Mouse (Mus musculus) limb, embryonic 15.5 days (tissue): ENCODE data around the gene Gm21970. TPM values are rescaled to one million over a fixed set of nuclear protein-coding genes. Genes with fewer than 3 reads are reported as not detected.

ENCODE experiments used
- ATAC-seq: fragments of 200-750 bp; cut with Nextera tagmentation; 2 replicates; pipeline ENCODE4 v1.8.0; 2017; ENCODE audit warnings: low read depth, moderate TSS enrichment; ENCODE audit not compliant: insufficient number of reproducible peaks, low FRiP score, low TSS enrichment
- H3K27ac ChIP-seq: fragments of 300-500 bp; sonication (generic); 2 replicates; pipeline ENCODE4 v1.5.1; 2015; ENCODE audit warnings: moderate library complexity, mild to moderate bottlenecking, inconsistent platforms
- H3K27me3 ChIP-seq: fragments of 300-500 bp; sonication (generic); 2 replicates; pipeline ENCODE4 v1.6.1; 2015; ENCODE audit warnings: inconsistent platforms
- H3K36me3 ChIP-seq: fragments of 300-500 bp; sonication (generic); 2 replicates; pipeline ENCODE4 v1.6.1; 2015; ENCODE audit warnings: inconsistent platforms
- H3K4me1 ChIP-seq: fragments of 300-500 bp; sonication (generic); 2 replicates; pipeline ENCODE4 v1.6.1; 2015; ENCODE audit warnings: inconsistent platforms
- H3K4me2 ChIP-seq: fragments of 300-500 bp; sonication (generic); 2 replicates; pipeline ENCODE4 v1.6.1; 2015; ENCODE audit warnings: mild to moderate bottlenecking, inconsistent platforms
- H3K4me3 ChIP-seq: fragments of 300-500 bp; sonication (generic); 2 replicates; pipeline ENCODE4 v1.5.1; 2015; ENCODE audit warnings: mild to moderate bottlenecking, inconsistent platforms
- H3K9ac ChIP-seq: fragments of 300-500 bp; sonication (generic); 2 replicates; pipeline ENCODE4 v1.6.1; 2015; ENCODE audit warnings: inconsistent platforms
- H3K9me3 ChIP-seq: fragments of 300-500 bp; sonication (generic); 2 replicates; pipeline ENCODE4 v1.6.1; 2016; ENCODE audit warnings: inconsistent platforms
- WGBS: fragments of 180-500 bp; shearing (Covaris S2); methylation state at CpG from one replicate; pipeline ENCODE4 v1.1.7; 2015; 5-methylcytosine and 5-hydroxymethylcytosine counted together
- polyA plus RNA-seq: library from polyadenylated mRNA; unstranded; fragments of >200 nt; fragmentation: Nextera tagmentation; extraction: Ambion mirVana; gene quantifications from 2 replicates; pipeline ENCODE4 v1.2.1, GENCODE M21; 2015

The Gm21970 gene
- polyA plus RNA-seq, 1 experiment from 2014 or later: not detected

GRCm38 (mm10) chr16:91404828-91405577 lies 13.5 kb downstream of the Gm21970 start:
- Histone ChIP-seq H3K27me3 (no peaks in the 10 kb centered on the region), H3K36me3 (peaks cover 13% of the 10 kb centered on the region), H3K27ac (no peak overlapping the region), H3K9ac (no peak overlapping the region), H3K9me3 (no peaks in the 10 kb centered on the region), H3K4me3 (no peak overlapping the region), H3K4me2 (no peak overlapping the region), H3K4me1 (peaks cover 32% of the 10 kb centered on the region)
- ATAC-seq: no peak
- 75% methylated on average over 10 of the region's 10 CpGs for WGBS

DNA sequence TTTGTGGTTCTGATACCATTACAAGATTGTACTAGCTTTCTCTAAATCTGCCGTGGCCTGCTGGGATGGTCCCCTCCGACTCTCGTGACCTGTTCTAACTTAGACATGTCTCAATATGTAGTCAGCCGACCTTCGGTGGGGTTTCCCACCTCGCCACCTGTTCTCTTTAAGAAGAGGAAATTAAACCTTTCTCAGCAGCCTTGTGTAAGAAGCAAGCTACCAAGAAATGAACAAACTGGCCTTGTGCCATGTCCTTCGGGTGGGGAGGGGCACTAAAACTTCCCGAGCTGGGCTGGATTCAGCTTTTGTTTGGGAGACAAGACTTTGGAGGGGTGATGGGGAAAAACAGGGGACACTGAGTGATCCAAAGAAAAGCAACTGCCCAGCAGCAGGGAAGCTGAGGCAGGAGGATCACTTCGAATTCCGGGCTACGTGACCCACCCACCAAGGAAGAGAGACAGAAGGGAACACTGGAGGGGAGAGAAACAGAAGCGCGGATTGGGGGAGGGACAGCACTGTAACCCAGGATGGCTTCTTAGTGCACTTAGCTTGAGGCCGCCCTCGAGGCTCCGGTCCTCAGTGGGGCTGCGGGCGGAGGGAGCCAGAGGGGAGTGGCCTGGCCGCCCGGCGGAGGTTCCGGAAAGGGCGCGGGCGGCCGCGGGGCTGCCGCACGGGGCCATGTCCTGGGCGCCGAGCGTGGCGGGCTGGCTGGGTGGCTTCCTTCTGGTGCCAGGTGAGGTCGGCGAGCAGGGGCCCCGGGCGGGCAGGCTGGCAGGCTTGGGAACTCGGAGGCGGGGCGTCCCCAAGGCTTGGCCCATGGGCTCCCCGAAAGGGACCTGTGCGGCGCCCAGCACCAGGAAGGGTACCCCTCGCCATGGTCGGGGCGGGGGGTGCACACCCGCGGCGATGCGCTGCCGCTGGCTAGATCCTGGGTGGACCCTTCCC lies 14.4 kb downstream of the Gm21970 start, which contains the start of gene Il10rb:
TSS of gene Il10rb (plus strand) at position 525 of the 945 bp plus-strand sequence.
- Histone ChIP-seq H3K4me1 (peaks cover 29% of the 10 kb centered on the region), H3K4me2 (peak within 1 kb of the TSS; percentile 91), H3K4me3 (peak within 1 kb of the TSS; percentile 75), H3K36me3 (peaks cover 13% of the 10 kb centered on the region), H3K27me3 (no peaks in the 10 kb centered on the region), H3K27ac (peak within 1 kb of the TSS; percentile 85), H3K9me3 (no peaks in the 10 kb centered on the region), H3K9ac (peak within 1 kb of the TSS; percentile 47)
- WGBS: 3% methylated on average over 39 of the region's 51 CpGs
- peak; percentile 66 for ATAC-seq

GRCm38 (mm10) chr16:91406585-91407220 lies 15.2 kb downstream of the Gm21970 start:
- under 1% methylated on average over 13 of the region's 13 CpGs for WGBS
- peak overlapping the region; percentile 85 for H3K27ac ChIP-seq
- peak; percentile 2; the same call in 1 of the 2 replicates for ATAC-seq

DNA sequence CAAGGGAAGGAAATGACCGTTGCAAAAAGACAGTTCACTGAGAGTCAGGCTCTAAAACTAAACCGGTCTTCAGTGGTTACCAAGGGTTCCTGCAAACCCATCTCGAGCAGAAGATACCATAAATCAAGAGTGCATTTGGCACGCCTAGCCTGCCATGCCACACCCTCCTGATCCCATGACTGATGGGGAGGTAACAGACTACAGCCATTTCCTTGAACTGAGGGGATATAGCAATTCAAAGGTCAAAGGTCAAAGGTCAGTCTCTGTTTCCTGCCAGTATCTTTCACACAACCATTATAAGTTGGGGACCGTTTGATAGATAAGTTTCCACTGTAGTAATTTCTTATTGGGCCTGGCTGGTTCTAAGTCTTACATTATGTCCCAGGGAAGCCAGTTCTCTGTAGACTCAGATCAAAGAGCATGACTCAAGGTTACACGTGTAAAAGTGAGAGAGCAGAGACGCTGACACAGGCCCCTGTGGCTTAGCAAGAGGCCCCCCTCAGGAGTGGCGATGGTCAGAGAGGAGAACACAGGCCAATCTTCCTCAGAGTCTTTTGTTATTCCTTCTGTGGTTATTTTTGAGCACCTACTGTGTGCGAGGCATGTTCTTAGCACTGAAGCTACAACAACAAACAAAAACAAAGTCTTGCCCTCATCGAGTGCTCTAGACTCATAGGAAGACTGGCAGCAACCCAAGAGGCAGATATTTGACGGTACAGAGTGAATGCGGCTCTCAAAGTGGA lies 21.8 kb downstream of the Gm21970 start:
- Histone ChIP-seq H3K4me3 (no peak overlapping the region), H3K9ac (no peak overlapping the region), H3K4me2 (no peak overlapping the region), H3K9me3 (no peaks in the 10 kb centered on the region), H3K27me3 (no peaks in the 10 kb centered on the region), H3K36me3 (peaks cover 29% of the 10 kb centered on the region), H3K27ac (no peak overlapping the region), H3K4me1 (peaks cover 3% of the 10 kb centered on the region; the same call in 1 of the 2 replicates)
- WGBS: 45% methylated on average over 12 of the region's 12 CpGs
- ATAC-seq: no peak

More at GRCm38 (mm10) chr16:91406585-91407220, 15.2 kb downstream of the Gm21970 start:
- H3K36me3 ChIP-seq: peaks cover 13% of the 10 kb centered on the region
- peak overlapping the region; percentile 91 for H3K4me2 ChIP-seq
- H3K4me1 ChIP-seq: peaks cover 26% of the 10 kb centered on the region
- no peaks in the 10 kb centered on the region for H3K27me3 ChIP-seq
- peak overlapping the region; percentile 75 for H3K4me3 ChIP-seq
- H3K9ac ChIP-seq: peak overlapping the region; percentile 47
- no peaks in the 10 kb centered on the region for H3K9me3 ChIP-seq

GRCm38 (mm10) chr16:91415391-91416189 lies 24.1 kb downstream of the Gm21970 start:
- Histone ChIP-seq H3K4me2 (no peak overlapping the region), H3K27ac (no peak overlapping the region), H3K36me3 (peaks cover 46% of the 10 kb centered on the region), H3K9me3 (no peaks in the 10 kb centered on the region), H3K9ac (no peak overlapping the region), H3K4me3 (no peak overlapping the region), H3K4me1 (peaks cover 3% of the 10 kb centered on the region; the same call in 1 of the 2 replicates), H3K27me3 (no peaks in the 10 kb centered on the region)
- ATAC-seq: no peak
- WGBS: 86% methylated on average over 9 of the region's 9 CpGs

GRCm38 (mm10) chr16:91416357-91416756 lies 24.8 kb downstream of the Gm21970 start:
- H3K27ac ChIP-seq: no peak overlapping the region
- H3K9me3 ChIP-seq: no peaks in the 10 kb centered on the region
- WGBS: 96% methylated on average over 6 of the region's 6 CpGs
- H3K36me3 ChIP-seq: peaks cover 49% of the 10 kb centered on the region
- no peak overlapping the region for H3K9ac ChIP-seq
- no peak for ATAC-seq
- H3K4me1 ChIP-seq: peaks cover 3% of the 10 kb centered on the region; the same call in 1 of the 2 replicates
- no peaks in the 10 kb centered on the region for H3K27me3 ChIP-seq
- no peak overlapping the region for H3K4me3 ChIP-seq
- H3K4me2 ChIP-seq: no peak overlapping the region

DNA sequence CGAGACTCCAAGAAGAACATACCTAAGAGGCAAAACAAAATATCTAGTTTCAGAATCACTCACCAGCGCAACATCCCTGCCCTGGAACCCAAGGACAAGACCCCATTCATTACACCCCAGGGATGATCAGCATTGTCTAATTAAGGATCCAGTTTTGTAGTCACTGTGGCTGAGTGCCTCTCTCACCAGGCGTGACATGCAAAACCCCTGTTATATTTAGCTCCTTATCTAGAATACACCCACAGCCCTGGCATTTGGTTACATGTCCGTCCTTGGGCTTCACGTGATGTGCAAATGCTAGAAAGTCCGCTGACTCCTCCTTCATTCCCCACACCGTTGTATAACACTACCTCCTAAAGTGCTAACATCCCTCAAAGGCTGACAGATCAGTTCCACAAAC lies 25.4 kb downstream of the Gm21970 start:
- ATAC-seq: no peak
- Histone ChIP-seq H3K4me1 (peaks cover under 1% of the 10 kb centered on the region; the same call in 1 of the 2 replicates), H3K9ac (no peak overlapping the region), H3K27me3 (no peaks in the 10 kb centered on the region), H3K9me3 (no peaks in the 10 kb centered on the region), H3K27ac (no peak overlapping the region), H3K36me3 (peaks cover 55% of the 10 kb centered on the region), H3K4me3 (no peak overlapping the region), H3K4me2 (no peak overlapping the region)
- WGBS: 81% methylated on average over 7 of the region's 7 CpGs

DNA sequence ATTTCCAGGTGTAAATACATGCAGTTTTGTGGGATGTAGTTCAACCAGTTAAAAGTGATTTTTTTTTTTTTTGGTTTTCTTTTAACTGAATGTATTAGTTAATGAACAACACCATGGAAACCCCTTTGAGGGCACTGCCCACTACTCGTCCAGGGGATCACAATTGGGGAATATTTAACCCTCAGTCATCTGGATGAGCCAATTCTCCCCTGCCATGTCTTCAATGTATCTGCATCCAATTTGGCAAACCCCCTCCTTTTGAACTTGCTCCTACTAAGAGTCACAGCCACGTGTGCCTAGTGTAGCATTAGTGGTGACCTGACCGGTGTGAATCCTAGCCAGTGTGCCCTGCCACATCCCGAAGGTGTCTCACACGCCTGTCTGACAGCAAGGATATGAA lies 27.0 kb downstream of the Gm21970 start:
- Histone ChIP-seq H3K4me1 (no peaks in the 10 kb centered on the region), H3K4me2 (no peak overlapping the region), H3K9ac (no peak overlapping the region), H3K4me3 (no peak overlapping the region), H3K27me3 (no peaks in the 10 kb centered on the region), H3K27ac (no peak overlapping the region), H3K9me3 (no peaks in the 10 kb centered on the region), H3K36me3 (peaks cover 51% of the 10 kb centered on the region)
- 71% methylated on average over 5 of the region's 5 CpGs for WGBS
- no peak for ATAC-seq

DNA sequence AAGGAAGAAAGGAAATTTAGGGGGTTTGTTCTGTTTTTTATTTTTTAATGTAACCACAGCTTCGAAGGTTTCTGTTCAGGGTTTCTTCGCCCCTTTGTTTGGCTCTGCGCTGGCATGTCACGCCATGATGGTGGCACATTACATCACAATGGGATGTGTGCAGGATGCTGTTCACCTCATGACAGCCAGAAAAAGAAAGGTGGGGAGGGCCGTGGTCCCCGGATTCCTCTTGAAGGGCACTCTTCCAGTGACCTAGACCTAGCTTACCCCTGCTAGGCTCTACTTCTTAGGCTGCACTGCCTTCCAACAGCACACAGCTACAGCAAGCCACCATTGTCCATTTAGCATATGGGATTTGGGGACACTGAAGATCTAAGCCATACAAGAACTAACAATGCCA lies 34.3 kb downstream of the Gm21970 start:
- Histone ChIP-seq H3K4me1 (no peaks in the 10 kb centered on the region), H3K27me3 (no peaks in the 10 kb centered on the region), H3K9me3 (no peaks in the 10 kb centered on the region), H3K4me3 (no peak overlapping the region), H3K27ac (no peak overlapping the region), H3K36me3 (peaks cover 39% of the 10 kb centered on the region), H3K4me2 (no peak overlapping the region), H3K9ac (no peak overlapping the region)
- 93% methylated on average over 6 of the region's 6 CpGs for WGBS
- no peak for ATAC-seq

DNA sequence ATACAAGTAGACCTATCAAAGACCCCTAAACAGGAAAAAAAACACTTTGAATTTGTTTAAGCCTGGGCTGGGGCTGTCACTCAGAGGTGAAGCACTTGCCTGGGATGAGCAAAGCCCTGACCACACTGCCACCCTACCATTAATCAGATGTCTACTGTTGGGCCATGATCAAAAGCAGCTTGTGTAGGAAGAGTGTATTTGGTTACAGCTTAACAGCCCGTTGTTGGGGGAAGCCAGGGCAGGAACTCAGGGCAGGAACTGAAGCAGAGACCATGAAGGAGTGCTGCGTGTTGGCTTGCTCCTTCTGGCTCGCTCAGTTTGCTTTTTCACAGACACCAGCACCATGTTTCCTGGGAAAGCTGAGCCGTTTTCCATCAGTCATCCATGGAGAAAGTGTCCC lies 35.1 kb downstream of the Gm21970 start:
- Histone ChIP-seq H3K4me3 (no peak overlapping the region), H3K4me2 (no peak overlapping the region), H3K27ac (no peak overlapping the region), H3K36me3 (peaks cover 36% of the 10 kb centered on the region), H3K9me3 (no peaks in the 10 kb centered on the region), H3K27me3 (no peaks in the 10 kb centered on the region), H3K9ac (no peak overlapping the region), H3K4me1 (no peaks in the 10 kb centered on the region)
- ATAC-seq: no peak
- 77% methylated on average over 4 of the region's 4 CpGs for WGBS
